Mouse (Mus musculus): ENCODE measurements around the gene Cped1. TPM values are rescaled to one million over a fixed set of nuclear protein-coding genes. Genes with fewer than 3 reads are reported as not detected.

Gene Cped1
- total RNA-seq, 2 experiments from 2014 or later = 3.6 to 4.7 TPM

- no peak for DNase-seq (ENCODE audit: extremely low spot score in 1 of 2, low spot score in 2 of 2)
- intact Hi-C loops (cut with DNase I) = no loop called here
- no peak for TF ChIP-seq CTCF (IDR thresholded peaks at IDR 0.05)
- Histone ChIP-seq H3K4me3 (no peak overlapping the region), H3K27ac (no peak overlapping the region)
Observed at GRCm38 (mm10) chr6:22199473-22199872, 213.8 kb downstream of the Cped1 start.

GRCm38 (mm10) chr6:22200133-22200532, 214.4 kb downstream of the Cped1 start:
- Histone ChIP-seq H3K4me3 (no peak overlapping the region), H3K27ac (no peak overlapping the region)
- TF ChIP-seq CTCF (IDR thresholded peaks at IDR 0.05) = no peak
- intact Hi-C loops (cut with DNase I) = loop anchor here (10.0 kb wide), 1 partner anchor 1045 kb away; the partner anchor contains the start of gene Fezf1
- no peak for DNase-seq (ENCODE audit: extremely low spot score in 1 of 2, low spot score in 2 of 2)

GRCm38 (mm10) chr6:22201879-22202278, 216.2 kb downstream of the Cped1 start:
- H3K4me3 ChIP-seq = no peak overlapping the region
- TF ChIP-seq CTCF (IDR thresholded peaks at IDR 0.05) = no peak
- no peak for DNase-seq (ENCODE audit: extremely low spot score in 1 of 2, low spot score in 2 of 2)
- intact Hi-C loops (cut with DNase I) = loop anchor here (10.0 kb wide), 1 partner anchor 1043 kb away; the partner anchor contains the start of gene Fezf1
- no peak overlapping the region for H3K27ac ChIP-seq

- intact Hi-C loops (cut with DNase I) = loop anchor here (10.0 kb wide), 1 partner anchor 1040 kb away; the partner anchor contains the start of gene Fezf1
- no peak for DNase-seq (ENCODE audit: extremely low spot score in 1 of 2, low spot score in 2 of 2)
- no peak overlapping the region; the same call in 1 of the 2 replicates for H3K4me3 ChIP-seq
- TF ChIP-seq CTCF (IDR thresholded peaks at IDR 0.05) = no peak
- H3K27ac ChIP-seq = no peak overlapping the region
Observed at GRCm38 (mm10) chr6:22205030-22205750, 219.5 kb downstream of the Cped1 start.

GRCm38 (mm10) chr6:22205751-22206121, 220.0 kb downstream of the Cped1 start:
- DNase-seq (ENCODE audit: extremely low spot score in 1 of 2, low spot score in 2 of 2) = no peak
- intact Hi-C loops (cut with DNase I) = loop anchor here (10.0 kb wide), 1 partner anchor 1039 kb away; the partner anchor contains the start of gene Fezf1
- Histone ChIP-seq H3K4me3 (peak overlapping the region; percentile 17; the same call in 1 of the 2 replicates), H3K27ac (no peak overlapping the region)
- no peak for TF ChIP-seq CTCF (IDR thresholded peaks at IDR 0.05)

- no peak overlapping the region for H3K27ac ChIP-seq
Observed at GRCm38 (mm10) chr6:22206179-22206578, 220.5 kb downstream of the Cped1 start.

GRCm38 (mm10) chr6:22206630-22207293, 221.0 kb downstream of the Cped1 start:
- intact Hi-C loops (cut with DNase I) = loop anchor here (10.0 kb wide), 1 partner anchor 1038 kb away; the partner anchor contains the start of gene Fezf1
- Histone ChIP-seq H3K4me3 (no peak overlapping the region), H3K27ac (no peak overlapping the region)
- no peak for TF ChIP-seq CTCF (IDR thresholded peaks at IDR 0.05)
- no peak for DNase-seq (ENCODE audit: extremely low spot score in 1 of 2, low spot score in 2 of 2)

More at GRCm38 (mm10) chr6:22206179-22206578, 220.5 kb downstream of the Cped1 start:
- peak overlapping the region; percentile 17; the same call in 1 of the 2 replicates for H3K4me3 ChIP-seq
- TF ChIP-seq CTCF (IDR thresholded peaks at IDR 0.05) = no peak
- no peak for DNase-seq (ENCODE audit: extremely low spot score in 1 of 2, low spot score in 2 of 2)
- intact Hi-C loops (cut with DNase I) = loop anchor here (10.0 kb wide), 1 partner anchor 1039 kb away; the partner anchor contains the start of gene Fezf1

GRCm38 (mm10) chr6:22212158-22212557, 226.4 kb downstream of the Cped1 start:
- DNase-seq (ENCODE audit: extremely low spot score in 1 of 2, low spot score in 2 of 2) = no peak
- no peak overlapping the region for H3K27ac ChIP-seq
- H3K4me3 ChIP-seq = no peak overlapping the region
- intact Hi-C loops (cut with DNase I) = no loop called here
- TF ChIP-seq CTCF (IDR thresholded peaks at IDR 0.05) = no peak

GRCm38 (mm10) chr6:22213187-22213586, 227.5 kb downstream of the Cped1 start:
- intact Hi-C loops (cut with DNase I) = no loop called here
- DNase-seq (ENCODE audit: extremely low spot score in 1 of 2, low spot score in 2 of 2) = no peak
- no peak for TF ChIP-seq CTCF (IDR thresholded peaks at IDR 0.05)
- Histone ChIP-seq H3K4me3 (no peak overlapping the region), H3K27ac (no peak overlapping the region)

GRCm38 (mm10) chr6:22213813-22214212, 228.1 kb downstream of the Cped1 start:
- DNase-seq (ENCODE audit: extremely low spot score in 1 of 2, low spot score in 2 of 2) = no peak
- intact Hi-C loops (cut with DNase I) = no loop called here
- no peak for TF ChIP-seq CTCF (IDR thresholded peaks at IDR 0.05)
- no peak overlapping the region for H3K27ac ChIP-seq
- no peak overlapping the region for H3K4me3 ChIP-seq

- TF ChIP-seq CTCF (IDR thresholded peaks at IDR 0.05) = no peak
- DNase-seq (ENCODE audit: extremely low spot score in 1 of 2, low spot score in 2 of 2) = no peak
- no peak overlapping the region for H3K4me3 ChIP-seq
- no peak overlapping the region for H3K27ac ChIP-seq
- intact Hi-C loops (cut with DNase I) = no loop called here
Observed at GRCm38 (mm10) chr6:22214665-22215064, 228.9 kb downstream of the Cped1 start.
